Mouse (Mus musculus) thymus, postnatal 0 days (tissue): ENCODE measurements around the gene Hddc3. TPM values are rescaled to one million over a fixed set of nuclear protein-coding genes. Genes with fewer than 3 reads are reported as not detected.
"Not testable (repeated sequence)": the region's sequence is repeated elsewhere in the genome, so short reads cannot be mapped to it uniquely, and the experiment has no call there.

Experiments
- DNase-seq: peaks from one replicate; pipeline ENCODE4 v3.0.0-alpha.2; 2015; ENCODE audit warnings: low spot score
- polyA plus RNA-seq: library from polyadenylated mRNA; unstranded; fragments of >200 nt; fragmentation: Nextera tagmentation; extraction: Ambion mirVana; gene quantifications from 2 replicates; pipeline ENCODE4 v1.2.1, GENCODE M21; 2015

The Hddc3 gene
- polyA plus RNA-seq, result 8.4 and 12.7 TPM in 2 replicates

GRCm38 (mm10) chr7:80342858-80343257 lies at the start of gene Hddc3:
Hddc3 (plus strand) TSS chr7:80343104.
- peak; percentile 98 for DNase-seq

- DNase-seq, result peak; percentile 99
Measured at GRCm38 (mm10) chr7:80294062-80294763, 48.7 kb upstream of the Hddc3 start, which contains the start of gene Prc1. Prc1 (plus strand) TSS chr7:80294450.

GRCm38 (mm10) chr7:80294764-80295648 lies 47.9 kb upstream of the Hddc3 start:
- DNase-seq, result no peak

- no peak for DNase-seq
Measured at GRCm38 (mm10) chr7:80296462-80296861, 46.4 kb upstream of the Hddc3 start.

GRCm38 (mm10) chr7:80297041-80297440 lies 45.9 kb upstream of the Hddc3 start:
- no peak for DNase-seq

- DNase-seq, result no peak
Measured at GRCm38 (mm10) chr7:80298754-80299153, 44.1 kb upstream of the Hddc3 start.

- DNase-seq, result no peak
Measured at GRCm38 (mm10) chr7:80299568-80299967, 43.3 kb upstream of the Hddc3 start.

GRCm38 (mm10) chr7:80301522-80301921 lies 41.4 kb upstream of the Hddc3 start:
- no peak for DNase-seq

- DNase-seq, result no peak
Measured at GRCm38 (mm10) chr7:80307766-80308165, 35.1 kb upstream of the Hddc3 start.

GRCm38 (mm10) chr7:80310771-80311170 lies 32.1 kb upstream of the Hddc3 start:
- DNase-seq, result no peak

- no peak for DNase-seq
Measured at GRCm38 (mm10) chr7:80315733-80316132, 27.2 kb upstream of the Hddc3 start.

GRCm38 (mm10) chr7:80317439-80318115 lies 25.3 kb upstream of the Hddc3 start:
- no peak for DNase-seq

- DNase-seq, result no peak
Measured at GRCm38 (mm10) chr7:80318670-80319069, 24.2 kb upstream of the Hddc3 start.

- DNase-seq, result no peak
Measured at GRCm38 (mm10) chr7:80319846-80320496, 22.9 kb upstream of the Hddc3 start.

GRCm38 (mm10) chr7:80323336-80323735 lies 19.6 kb upstream of the Hddc3 start:
- no peak for DNase-seq

GRCm38 (mm10) chr7:80324043-80324815 lies 18.7 kb upstream of the Hddc3 start, which contains the start of gene Rccd1:
Rccd1 (minus strand) TSS chr7:80324454.
- DNase-seq, result peak; percentile 92

GRCm38 (mm10) chr7:80324816-80325119 lies 18.1 kb upstream of the Hddc3 start:
- DNase-seq, result not testable (repeated sequence)

GRCm38 (mm10) chr7:80325292-80325868 lies 17.5 kb upstream of the Hddc3 start:
- DNase-seq, result no peak

- no peak for DNase-seq
Measured at GRCm38 (mm10) chr7:80326076-80326475, 16.8 kb upstream of the Hddc3 start.

GRCm38 (mm10) chr7:80330278-80330677 lies 12.6 kb upstream of the Hddc3 start:
- no peak for DNase-seq
